Mouse (Mus musculus) liver, embryonic 11.5 days (tissue): Measurements from ENCODE around the gene Dffb. TPM values are rescaled to one million over a fixed set of nuclear protein-coding genes. Genes with fewer than 3 reads are reported as not detected.
A peak's percentile ranks its signal among the peaks of the same experiment; 100 is the strongest.

Experiments used
- ATAC-seq: fragments of 200-750 bp; cut with Nextera tagmentation; replicated peaks from 2 replicates; pipeline ENCODE4 v1.8.0; 2017; ENCODE audit warnings: moderate number of reproducible peaks, mild to moderate bottlenecking, moderate TSS enrichment, moderate library complexity; ENCODE audit not compliant: low FRiP score
- DNase-seq: peaks from one replicate; pipeline ENCODE4 v3.0.0-alpha.2; 2017; ENCODE audit warnings: low spot score
- H3K27ac ChIP-seq: fragments of 300-500 bp; sonication (generic); 2 replicates; pipeline ENCODE4 v1.5.1; 2014; ENCODE audit warnings: mild to moderate bottlenecking, low read depth, low read length, control low read depth
- H3K27me3 ChIP-seq: fragments of 300-500 bp; sonication (generic); replicated peaks from 2 replicates; pipeline ENCODE4 v1.6.1; 2014; ENCODE audit warnings: low read length, mixed read lengths; ENCODE audit not compliant: control insufficient read depth, insufficient read depth
- H3K36me3 ChIP-seq: fragments of 300-500 bp; sonication (generic); 2 replicates; pipeline ENCODE4 v1.6.1; 2014; ENCODE audit warnings: mild to moderate bottlenecking, low read length, moderate library complexity, mixed read lengths; ENCODE audit not compliant: control insufficient read depth, insufficient read depth
- H3K4me1 ChIP-seq: fragments of 300-500 bp; sonication (generic); replicated peaks from 2 replicates; pipeline ENCODE4 v1.6.1; 2014; ENCODE audit warnings: low read length, mixed read lengths; ENCODE audit not compliant: control insufficient read depth, insufficient read depth
- H3K4me2 ChIP-seq: fragments of 300-500 bp; sonication (generic); 2 replicates; pipeline ENCODE4 v1.6.1; 2014; ENCODE audit warnings: mild to moderate bottlenecking, control low read depth, moderate library complexity
- H3K4me3 ChIP-seq: fragments of 300-500 bp; sonication (generic); 2 replicates; pipeline ENCODE4 v1.5.1; 2014; ENCODE audit warnings: low read depth, low read length, control low read depth
- H3K9ac ChIP-seq: fragments of 300-500 bp; sonication (generic); 2 replicates; pipeline ENCODE4 v1.6.1; 2014; ENCODE audit warnings: low read depth, low read length, control low read depth
- H3K9me3 ChIP-seq: fragments of 300-500 bp; sonication (generic); 2 replicates; pipeline ENCODE4 v1.6.1; 2016; ENCODE audit warnings: low read length, inconsistent platforms, mixed read lengths; ENCODE audit not compliant: control insufficient read depth
- WGBS: fragments of 180-500 bp; shearing (Covaris S2); extraction: QIAGEN DNeasy Blood & Tissue Kit; methylation state at CpG from one replicate; pipeline ENCODE4 v1.1.7; 2014; 5-methylcytosine and 5-hydroxymethylcytosine counted together
- polyA plus RNA-seq: library from polyadenylated mRNA; unstranded; fragments of >200 nt; fragmentation: Nextera tagmentation; extraction: Ambion mirVana; gene quantifications from 2 replicates; pipeline ENCODE4 v1.2.1, GENCODE M21; 2014

The Dffb gene
- polyA plus RNA-seq, 1 experiment from 2014 or later: 18.5 TPM

GRCm38 (mm10) chr4:153975768-153976167, 842 bp upstream of the Dffb start:
- H3K36me3 ChIP-seq: peaks cover 3% of the 10 kb centered on the region; the same call in 1 of the 2 replicates
- peak overlapping the region; percentile 90 for H3K9ac ChIP-seq
- peak overlapping the region; percentile 85 for H3K4me2 ChIP-seq
- H3K4me3 ChIP-seq: peak overlapping the region; percentile 96
- no peak for DNase-seq
- WGBS: 35% methylated on average over 6 of the region's 6 CpGs
- ATAC-seq: no peak
- H3K9me3 ChIP-seq: no peaks in the 10 kb centered on the region
- peaks cover 13% of the 10 kb centered on the region for H3K4me1 ChIP-seq
- no peaks in the 10 kb centered on the region for H3K27me3 ChIP-seq
- no peak overlapping the region for H3K27ac ChIP-seq

DNA sequence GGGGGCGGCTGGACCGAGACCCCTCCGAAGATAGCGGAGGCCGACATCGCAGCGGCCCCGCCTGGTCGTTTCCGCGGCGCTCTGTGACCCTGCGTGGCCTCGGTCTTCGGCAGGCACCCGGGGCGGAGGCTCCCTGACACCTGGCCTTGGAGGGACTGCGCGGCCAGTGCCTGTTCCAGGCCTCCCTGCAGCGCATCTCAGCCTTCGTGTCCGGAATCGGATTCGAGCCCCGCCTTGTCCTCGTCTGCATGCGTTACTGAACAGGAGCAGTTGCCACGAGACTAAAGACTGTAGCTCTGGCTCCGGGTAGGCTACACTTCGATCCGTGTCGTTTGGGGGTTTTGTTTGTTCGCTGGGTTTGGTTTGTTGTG, 351 bp upstream of the Dffb start:
- no peaks in the 10 kb centered on the region for H3K27me3 ChIP-seq
- peak; percentile 70 for ATAC-seq
- no peak for DNase-seq
- H3K9ac ChIP-seq: peak overlapping the region; percentile 90
- H3K4me3 ChIP-seq: peak overlapping the region; percentile 96
- 1% methylated on average over 33 of the region's 33 CpGs for whole genome bisulfite sequencing
- H3K27ac ChIP-seq: peak overlapping the region; percentile 68
- peaks cover 13% of the 10 kb centered on the region for H3K4me1 ChIP-seq
- H3K4me2 ChIP-seq: peak overlapping the region; percentile 85
- no peaks in the 10 kb centered on the region for H3K9me3 ChIP-seq
- H3K36me3 ChIP-seq: peaks cover 3% of the 10 kb centered on the region; the same call in 1 of the 2 replicates

DNA sequence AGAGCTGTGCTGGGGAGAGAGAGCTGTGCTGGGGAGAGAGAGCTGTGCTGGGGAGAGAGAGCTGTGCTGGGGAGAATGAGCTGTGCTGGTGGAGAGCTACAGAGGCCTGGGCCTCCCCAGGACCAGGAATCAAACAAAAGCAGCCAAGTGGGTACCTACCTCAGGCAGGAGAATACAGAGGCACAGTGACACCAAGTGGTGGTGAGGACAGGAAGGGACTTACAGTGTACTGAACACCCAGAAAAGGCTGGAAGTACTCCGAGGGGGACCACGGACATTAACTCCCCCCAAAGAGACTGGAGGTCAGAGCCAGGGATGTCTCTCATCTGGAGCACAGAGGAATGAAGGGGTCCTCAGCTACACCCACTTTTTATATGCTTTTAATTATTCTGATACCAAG, 6.9 kb downstream of the Dffb start:
- H3K4me1 ChIP-seq: no peaks in the 10 kb centered on the region
- H3K9me3 ChIP-seq: no peaks in the 10 kb centered on the region
- WGBS: 94% methylated on average over 2 of the region's 2 CpGs
- H3K27me3 ChIP-seq: no peaks in the 10 kb centered on the region
- no peak for DNase-seq
- no peak overlapping the region for H3K27ac ChIP-seq
- H3K4me2 ChIP-seq: no peak overlapping the region
- ATAC-seq: no peak
- no peak overlapping the region for H3K9ac ChIP-seq
- peaks cover 7% of the 10 kb centered on the region; the same call in 1 of the 2 replicates for H3K36me3 ChIP-seq
- H3K4me3 ChIP-seq: no peak overlapping the region

- Histone ChIP-seq H3K9me3 (no peaks in the 10 kb centered on the region), H3K27me3 (no peaks in the 10 kb centered on the region), H3K4me3 (no peak overlapping the region), H3K9ac (no peak overlapping the region), H3K27ac (no peak overlapping the region), H3K4me2 (no peak overlapping the region), H3K36me3 (peaks cover 10% of the 10 kb centered on the region; the same call in 1 of the 2 replicates), H3K4me1 (no peaks in the 10 kb centered on the region)
- ATAC-seq (no peak), DNase-seq (no peak)
- WGBS: 82% methylated on average over 2 of the region's 2 CpGs
Measured at GRCm38 (mm10) chr4:153967556-153967955, 7.4 kb downstream of the Dffb start.

DNA sequence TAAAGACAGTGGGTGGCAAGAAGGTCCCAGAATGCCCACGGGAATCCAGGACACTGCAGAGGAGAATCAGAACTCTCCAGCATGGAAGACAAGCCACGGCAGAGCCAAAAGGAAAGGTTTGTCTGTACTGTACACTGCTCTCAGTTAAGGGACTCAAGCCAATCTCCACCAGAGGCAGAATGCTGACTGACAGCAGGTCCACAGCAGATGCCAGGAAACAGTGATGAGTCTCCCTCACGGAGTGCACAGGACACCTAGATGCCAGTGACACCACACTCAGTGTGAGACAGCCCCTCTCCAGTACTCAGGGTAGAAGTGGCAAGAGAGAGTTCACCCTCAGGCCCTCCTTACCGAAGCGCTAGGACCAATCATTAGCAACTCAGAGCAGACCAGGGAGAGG, 8.3 kb downstream of the Dffb start:
- Histone ChIP-seq H3K9me3 (no peaks in the 10 kb centered on the region), H3K4me2 (no peak overlapping the region), H3K36me3 (peaks cover 14% of the 10 kb centered on the region; the same call in 1 of the 2 replicates), H3K9ac (no peak overlapping the region), H3K4me3 (no peak overlapping the region), H3K27ac (no peak overlapping the region), H3K4me1 (no peaks in the 10 kb centered on the region), H3K27me3 (no peaks in the 10 kb centered on the region)
- WGBS: 92% methylated on average over 5 of the region's 5 CpGs
- DNase-seq (no peak), ATAC-seq (no peak)

- Histone ChIP-seq H3K27ac (no peak overlapping the region), H3K9ac (no peak overlapping the region), H3K27me3 (no peaks in the 10 kb centered on the region), H3K4me3 (no peak overlapping the region), H3K36me3 (peaks cover 11% of the 10 kb centered on the region; the same call in 1 of the 2 replicates), H3K9me3 (no peaks in the 10 kb centered on the region), H3K4me1 (peaks cover 10% of the 10 kb centered on the region), H3K4me2 (no peak overlapping the region)
- DNase-seq: no peak
- ATAC-seq: no peak
- WGBS: 84% methylated on average over 7 of the region's 7 CpGs
Measured at GRCm38 (mm10) chr4:153962631-153963030, 12.3 kb downstream of the Dffb start.

GRCm38 (mm10) chr4:153957444-153958250, 17.3 kb downstream of the Dffb start:
- Histone ChIP-seq H3K4me2 (peak overlapping the region; percentile 94), H3K4me3 (peak overlapping the region; percentile 89), H3K36me3 (peaks cover 8% of the 10 kb centered on the region; the same call in 1 of the 2 replicates), H3K27ac (peak overlapping the region; percentile 96), H3K9me3 (no peaks in the 10 kb centered on the region), H3K27me3 (0 out of 2 replicates have a peak, but pooled peaks cover 4% of the 10 kb centered on the region), H3K4me1 (peaks cover 10% of the 10 kb centered on the region), H3K9ac (peak overlapping the region; percentile 98)
- under 1% methylated on average over 36 of the region's 37 CpGs for WGBS
- DNase-seq: peak; percentile 81
- no peak for ATAC-seq

DNA sequence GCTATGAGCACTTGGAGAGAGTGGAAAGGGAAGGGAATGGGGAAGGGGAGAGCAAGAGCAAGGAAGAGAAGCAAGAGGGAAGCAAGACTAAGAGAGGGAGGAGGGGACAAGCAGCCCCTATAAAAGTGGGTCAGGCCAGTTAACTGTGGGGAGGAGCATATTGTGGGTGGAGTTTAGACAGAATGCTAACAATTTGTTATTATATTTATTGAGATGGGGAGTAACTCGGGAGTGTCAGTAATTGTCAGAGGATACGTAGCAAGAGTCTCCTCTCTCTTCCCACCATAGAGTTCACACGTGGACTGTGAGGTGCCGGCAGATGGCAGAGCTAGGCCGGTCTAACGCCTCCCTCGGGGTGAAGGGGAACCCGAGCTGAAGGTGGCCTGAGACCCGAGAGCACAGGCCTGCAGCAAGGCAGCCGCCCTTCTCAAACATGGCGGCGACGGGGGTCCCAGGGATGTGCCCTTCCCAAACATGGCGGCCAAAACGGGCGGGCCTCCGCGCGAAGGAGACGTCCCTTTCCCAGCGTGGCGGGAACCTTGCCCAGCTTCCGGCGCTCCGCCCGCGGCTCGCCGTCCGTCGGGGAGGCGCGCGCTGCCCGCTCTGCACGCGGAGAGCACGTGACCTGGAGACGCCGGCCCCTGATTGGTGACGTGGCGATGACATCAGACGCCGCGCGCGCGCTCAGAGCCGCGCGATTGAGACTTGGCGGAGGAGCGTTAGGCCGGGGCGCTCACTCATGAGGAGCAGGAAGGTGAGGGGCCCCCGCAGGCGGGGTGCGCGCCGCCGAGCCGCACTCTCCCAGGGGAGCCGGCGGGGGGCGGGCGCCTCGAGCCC, 18.1 kb downstream of the Dffb start, which contains the start of gene A430005L14Rik:
TSS of gene A430005L14Rik (plus strand) at position 669 of the 837 bp plus-strand sequence.
- no peaks in the 10 kb centered on the region for H3K9me3 ChIP-seq
- peaks cover 10% of the 10 kb centered on the region for H3K4me1 ChIP-seq
- H3K9ac ChIP-seq: peak within 1 kb of the TSS; percentile 98
- DNase-seq: peak; percentile 97
- peaks cover 3% of the 10 kb centered on the region; the same call in 1 of the 2 replicates for H3K36me3 ChIP-seq
- WGBS: 2% methylated on average over 66 of the region's 67 CpGs
- peak within 1 kb of the TSS; percentile 96 for H3K27ac ChIP-seq
- H3K4me3 ChIP-seq: peak within 1 kb of the TSS; percentile 89
- H3K4me2 ChIP-seq: peak within 1 kb of the TSS; percentile 94
- ATAC-seq: peak; percentile 97
- H3K27me3 ChIP-seq: 0 out of 2 replicates have a peak, but pooled peaks cover 4% of the 10 kb centered on the region
